Mouse (Mus musculus) MEL (cell line): ENCODE results near the gene Fosb.

Source experiments
- EP300 ChIP-seq, 2 experiments: IDR thresholded peaks; 2 replicates each; pipeline ENCODE4 v1.6.1; 2011; ENCODE audit warnings: improper control_type of control experiment in 2 of 2, low read length in 2 of 2, low read depth in 1 of 2, mild to moderate bottlenecking in 1 of 2
- MAX ChIP-seq: IDR thresholded peaks from 2 replicates; pipeline ENCODE4 v1.6.1; 2011; ENCODE audit warnings: low read length, improper control_type of control experiment
- TCF12 ChIP-seq: IDR thresholded peaks from 2 replicates; pipeline ENCODE4 v1.6.1; 2014; ENCODE audit warnings: low read depth, mild to moderate bottlenecking, inconsistent platforms, low read length, improper control_type of control experiment, moderate library complexity
- USF1 ChIP-seq: IDR thresholded peaks from 2 replicates; pipeline ENCODE4 v1.6.1; 2014; ENCODE audit warnings: low read depth, mild to moderate bottlenecking, inconsistent platforms, low read length, improper control_type of control experiment, moderate library complexity
- ZC3H11A ChIP-seq: IDR thresholded peaks from 2 replicates; pipeline ENCODE4 v1.6.1; 2012; ENCODE audit warnings: low read depth, mild to moderate bottlenecking, inconsistent platforms, low read length, improper control_type of control experiment

DNA sequence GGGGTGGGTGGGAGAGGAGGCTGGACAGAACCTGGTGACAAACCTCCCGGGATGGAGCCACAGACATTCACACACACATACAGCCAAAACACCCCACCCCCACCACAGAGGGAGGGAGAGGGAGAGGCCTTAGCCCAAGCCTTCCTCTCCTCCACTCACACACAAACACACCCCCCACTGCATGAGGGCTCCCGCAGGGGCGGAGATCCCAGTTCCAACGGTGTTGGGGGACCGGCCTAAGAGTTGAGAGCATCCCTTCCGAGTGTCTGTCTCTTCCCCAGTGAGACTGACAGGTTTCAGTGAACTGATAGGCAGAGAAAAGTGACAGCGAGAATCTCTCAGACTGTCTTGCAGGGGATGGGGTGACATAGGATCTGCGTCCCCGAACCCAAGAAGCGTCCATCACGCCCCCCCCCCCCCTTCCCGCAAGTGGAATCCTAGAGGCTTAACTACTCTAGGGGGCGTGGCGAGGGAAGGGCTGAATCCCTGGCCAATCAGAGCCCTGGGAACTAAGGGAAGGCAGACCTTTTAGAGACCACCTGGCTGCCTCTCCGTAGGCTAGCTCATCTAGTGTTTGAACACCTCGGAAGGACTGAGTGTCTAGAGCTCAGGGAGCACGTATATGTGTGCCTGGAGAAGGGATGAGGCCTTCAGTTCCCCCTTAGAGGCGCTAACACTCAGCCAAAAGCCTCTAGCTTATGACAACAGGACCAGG, 2.0 kb downstream of the Fosb start:
- TF ChIP-seq TCF12: 0 out of 2 replicates have a peak, but pooled peaks have one; percentile 12
- TF ChIP-seq USF1: no peak
- no peak for TF ChIP-seq MAX
- TF ChIP-seq EP300 (IDR thresholded peaks at IDR 0.05; ENCODE audit: low read depth in 1 of 2, low read length in 2 of 2): no peak
- TF ChIP-seq ZC3H11A: no peak
